Mouse (Mus musculus): ENCODE results near the gene Mlph. TPM values are rescaled to one million over a fixed set of nuclear protein-coding genes. Genes with fewer than 3 reads are reported as not detected.
A peak's percentile ranks its signal among the peaks of the same experiment; 100 is the strongest.

Mlph gene
- polyA plus RNA-seq, 1 experiment from 2014 or later: 0.06 TPM

GRCm38 (mm10) chr1:90968649-90969048, 53.8 kb downstream of the Mlph start:
- Histone ChIP-seq H3K4me1 (ENCODE audit: insufficient read depth) (peaks cover 14% of the 10 kb centered on the region), H3K9ac (replicated peaks) (peak overlapping the region; percentile 51; the same call in 1 of the 2 replicates), H3K4me3 (ENCODE audit: low read depth, low read length) (peak overlapping the region; percentile 39), H3K36me3 (replicated peaks; ENCODE audit: insufficient read depth, low read length) (no peaks in the 10 kb centered on the region), H3K27ac (ENCODE audit: low read depth) (no peak overlapping the region; the same call in 1 of the 2 replicates), H3K4me2 (ENCODE audit: low read depth, low read length) (peak overlapping the region; percentile 53), H3K9me3 (ENCODE audit: low read length) (no peaks in the 10 kb centered on the region), H3K27me3 (ENCODE audit: insufficient read depth, low read length) (0 out of 2 replicates have a peak, but pooled peaks cover 2% of the 10 kb centered on the region)
- WGBS (ENCODE audit: insufficient replicate concordance): 49% methylated on average over 4 of the region's 4 CpGs
- ATAC-seq (no peak), DNase-seq (no peak)
- TF ChIP-seq EP300 (IDR thresholded peaks at IDR 0.05; ENCODE audit: low read depth) (no peak), CTCF (IDR thresholded peaks at IDR 0.05; ENCODE audit: low read depth) (no peak)

- Histone ChIP-seq H3K9me3 (ENCODE audit: low read length) (no peaks in the 10 kb centered on the region), H3K4me1 (ENCODE audit: insufficient read depth) (peaks cover 11% of the 10 kb centered on the region; the same call in 1 of the 2 replicates), H3K27me3 (ENCODE audit: insufficient read depth, low read length) (0 out of 2 replicates have a peak, but pooled peaks cover 2% of the 10 kb centered on the region), H3K9ac (replicated peaks) (peak within 1 kb of the TSS; percentile 58), H3K27ac (ENCODE audit: low read depth) (peak within 1 kb of the TSS; percentile 63), H3K4me3 (ENCODE audit: low read depth, low read length) (peak within 1 kb of the TSS; percentile 39), H3K4me2 (ENCODE audit: low read depth, low read length) (peak within 1 kb of the TSS; percentile 53), H3K36me3 (replicated peaks; ENCODE audit: insufficient read depth, low read length) (no peaks in the 10 kb centered on the region)
- WGBS (ENCODE audit: insufficient replicate concordance): 22% methylated on average over 9 of the region's 9 CpGs
- peak; percentile 78 for ATAC-seq
- TF ChIP-seq CTCF (IDR thresholded peaks at IDR 0.05; ENCODE audit: low read depth) (no peak), EP300 (IDR thresholded peaks at IDR 0.05; ENCODE audit: low read depth) (no peak)
- DNase-seq: peak; percentile 39
Observed at GRCm38 (mm10) chr1:90969347-90969784, 54.5 kb downstream of the Mlph start, which contains the start of gene Rab17. Gene Rab17, minus strand, starts transcription at chr1:90969661.

- no peak overlapping the region for H3K27ac ChIP-seq (ENCODE audit: low read depth)
- WGBS (ENCODE audit: insufficient replicate concordance): 66% methylated on average over 10 of the region's 10 CpGs
- H3K4me3 ChIP-seq (ENCODE audit: low read depth, low read length): no peak overlapping the region
- DNase-seq: no peak
- no peaks in the 10 kb centered on the region for H3K9me3 ChIP-seq (ENCODE audit: low read length)
- ATAC-seq: no peak
- no peaks in the 10 kb centered on the region for H3K36me3 ChIP-seq (replicated peaks; ENCODE audit: insufficient read depth, low read length)
- H3K4me1 ChIP-seq (ENCODE audit: insufficient read depth): peaks cover 11% of the 10 kb centered on the region; the same call in 1 of the 2 replicates
- H3K9ac ChIP-seq (replicated peaks): no peak overlapping the region
- TF ChIP-seq EP300 (IDR thresholded peaks at IDR 0.05; ENCODE audit: low read depth): no peak
- TF ChIP-seq CTCF (IDR thresholded peaks at IDR 0.05; ENCODE audit: low read depth): no peak
- 0 out of 2 replicates have a peak, but pooled peaks cover 2% of the 10 kb centered on the region for H3K27me3 ChIP-seq (ENCODE audit: insufficient read depth, low read length)
- H3K4me2 ChIP-seq (ENCODE audit: low read depth, low read length): peak overlapping the region; percentile 53
Observed at GRCm38 (mm10) chr1:90969881-90970390, 55.1 kb downstream of the Mlph start.

- Histone ChIP-seq H3K9ac (replicated peaks) (no peak overlapping the region), H3K9me3 (ENCODE audit: low read length) (no peaks in the 10 kb centered on the region), H3K36me3 (replicated peaks; ENCODE audit: insufficient read depth, low read length) (no peaks in the 10 kb centered on the region), H3K4me2 (ENCODE audit: low read depth, low read length) (no peak overlapping the region), H3K4me3 (ENCODE audit: low read depth, low read length) (no peak overlapping the region), H3K27ac (ENCODE audit: low read depth) (no peak overlapping the region), H3K4me1 (ENCODE audit: insufficient read depth) (peaks cover 6% of the 10 kb centered on the region; the same call in 1 of the 2 replicates), H3K27me3 (ENCODE audit: insufficient read depth, low read length) (0 out of 2 replicates have a peak, but pooled peaks cover 2% of the 10 kb centered on the region)
- ATAC-seq (peak; percentile 62), DNase-seq (peak; percentile 89)
- 26% methylated on average over 9 of the region's 9 CpGs for WGBS (ENCODE audit: insufficient replicate concordance)
- TF ChIP-seq EP300 (IDR thresholded peaks at IDR 0.05; ENCODE audit: low read depth): no peak
- peak; percentile 97 for TF ChIP-seq CTCF (IDR thresholded peaks at IDR 0.05; ENCODE audit: low read depth)
Observed at GRCm38 (mm10) chr1:90972911-90973573, 58.2 kb downstream of the Mlph start.

- H3K27ac ChIP-seq (ENCODE audit: low read depth): no peak overlapping the region
Observed at GRCm38 (mm10) chr1:90973574-90973911, 58.7 kb downstream of the Mlph start.

GRCm38 (mm10) chr1:90974906-90975649, 60.2 kb downstream of the Mlph start:
- WGBS (ENCODE audit: insufficient replicate concordance): 22% methylated on average over 12 of the region's 12 CpGs
- ATAC-seq: peak; percentile 50; the same call in 1 of the 2 replicates
- no peak overlapping the region for H3K9ac ChIP-seq (replicated peaks)

More at GRCm38 (mm10) chr1:90973574-90973911, 58.7 kb downstream of the Mlph start:
- H3K4me2 ChIP-seq (ENCODE audit: low read depth, low read length): no peak overlapping the region
- DNase-seq: no peak
- peaks cover 4% of the 10 kb centered on the region; the same call in 1 of the 2 replicates for H3K4me1 ChIP-seq (ENCODE audit: insufficient read depth)
- no peaks in the 10 kb centered on the region for H3K36me3 ChIP-seq (replicated peaks; ENCODE audit: insufficient read depth, low read length)
- ATAC-seq: peak; percentile 18; the same call in 1 of the 2 replicates
- H3K27me3 ChIP-seq (ENCODE audit: insufficient read depth, low read length): 0 out of 2 replicates have a peak, but pooled peaks cover 2% of the 10 kb centered on the region
- no peak overlapping the region for H3K4me3 ChIP-seq (ENCODE audit: low read depth, low read length)
- no peaks in the 10 kb centered on the region for H3K9me3 ChIP-seq (ENCODE audit: low read length)
- 79% methylated on average over 2 of the region's 2 CpGs for WGBS (ENCODE audit: insufficient replicate concordance)
- no peak overlapping the region for H3K9ac ChIP-seq (replicated peaks)
- TF ChIP-seq EP300 (IDR thresholded peaks at IDR 0.05; ENCODE audit: low read depth): no peak
- TF ChIP-seq CTCF (IDR thresholded peaks at IDR 0.05; ENCODE audit: low read depth): no peak

More at GRCm38 (mm10) chr1:90974906-90975649, 60.2 kb downstream of the Mlph start:
- Histone ChIP-seq H3K4me3 (ENCODE audit: low read depth, low read length) (no peak overlapping the region), H3K36me3 (replicated peaks; ENCODE audit: insufficient read depth, low read length) (no peaks in the 10 kb centered on the region), H3K27me3 (ENCODE audit: insufficient read depth, low read length) (0 out of 2 replicates have a peak, but pooled peaks cover 2% of the 10 kb centered on the region), H3K27ac (ENCODE audit: low read depth) (no peak overlapping the region), H3K4me1 (ENCODE audit: insufficient read depth) (no peaks in the 10 kb centered on the region), H3K4me2 (ENCODE audit: low read depth, low read length) (no peak overlapping the region), H3K9me3 (ENCODE audit: low read length) (no peaks in the 10 kb centered on the region)
- TF ChIP-seq EP300 (IDR thresholded peaks at IDR 0.05; ENCODE audit: low read depth) (no peak), CTCF (IDR thresholded peaks at IDR 0.05; ENCODE audit: low read depth) (no peak)
- DNase-seq: peak; percentile 42
